Mouse (Mus musculus): ENCODE results near the gene Sema3a.

The Sema3a gene

GRCm38 (mm10) chr5:13125241-13125692 lies at the start of gene Sema3a:
TSS of gene Sema3a (plus strand) at chr5:13125414.
- DNase-seq (ENCODE audit: low spot score): peak; percentile 78

- no peak for DNase-seq (ENCODE audit: low spot score)
These were observed 40.3 kb upstream of the Sema3a start for GRCm38 (mm10) chr5:13084777-13085439.

- DNase-seq (ENCODE audit: low spot score): no peak
These were observed 34.8 kb upstream of the Sema3a start for GRCm38 (mm10) chr5:13090431-13090830.

GRCm38 (mm10) chr5:13109522-13109921 lies 15.7 kb upstream of the Sema3a start:
- DNase-seq (ENCODE audit: low spot score): no peak

- DNase-seq (ENCODE audit: low spot score): no peak
These were observed 8.0 kb upstream of the Sema3a start for GRCm38 (mm10) chr5:13117236-13117635.

GRCm38 (mm10) chr5:13125757-13126156 lies 543 bp downstream of the Sema3a start:
- peak; percentile 20 for DNase-seq (ENCODE audit: low spot score)

- DNase-seq (ENCODE audit: low spot score): peak; percentile 28
These were observed 982 bp downstream of the Sema3a start for GRCm38 (mm10) chr5:13126196-13126595.

GRCm38 (mm10) chr5:13127121-13127520 lies 1.9 kb downstream of the Sema3a start:
- DNase-seq (ENCODE audit: low spot score): peak; percentile 22

- DNase-seq (ENCODE audit: low spot score): no peak
These were observed 19.7 kb downstream of the Sema3a start for GRCm38 (mm10) chr5:13144733-13145457.

GRCm38 (mm10) chr5:13149909-13150308 lies 24.7 kb downstream of the Sema3a start:
- no peak for DNase-seq (ENCODE audit: low spot score)

GRCm38 (mm10) chr5:13151002-13151401 lies 25.8 kb downstream of the Sema3a start:
- DNase-seq (ENCODE audit: low spot score): no peak

GRCm38 (mm10) chr5:13157761-13158612 lies 32.8 kb downstream of the Sema3a start:
- no peak for DNase-seq (ENCODE audit: low spot score)

GRCm38 (mm10) chr5:13182186-13182585 lies 57.0 kb downstream of the Sema3a start:
- no peak for DNase-seq (ENCODE audit: low spot score)

GRCm38 (mm10) chr5:13197886-13198285 lies 72.7 kb downstream of the Sema3a start:
- DNase-seq (ENCODE audit: low spot score): peak; percentile 77

GRCm38 (mm10) chr5:13199709-13200108 lies 74.5 kb downstream of the Sema3a start:
- no peak for DNase-seq (ENCODE audit: low spot score)

- DNase-seq (ENCODE audit: low spot score): no peak
These were observed 130.1 kb downstream of the Sema3a start for GRCm38 (mm10) chr5:13255353-13255752.

GRCm38 (mm10) chr5:13256321-13256720 lies 131.1 kb downstream of the Sema3a start:
- DNase-seq (ENCODE audit: low spot score): no peak

GRCm38 (mm10) chr5:13263087-13263486 lies 137.9 kb downstream of the Sema3a start:
- no peak for DNase-seq (ENCODE audit: low spot score)

GRCm38 (mm10) chr5:13263539-13263938 lies 138.3 kb downstream of the Sema3a start:
- no peak for DNase-seq (ENCODE audit: low spot score)

- peak; percentile 30 for DNase-seq (ENCODE audit: low spot score)
These were observed 187.5 kb downstream of the Sema3a start for GRCm38 (mm10) chr5:13312667-13313066.

- DNase-seq (ENCODE audit: low spot score): peak; percentile 15
These were observed 188.8 kb downstream of the Sema3a start for GRCm38 (mm10) chr5:13313977-13314376.

- DNase-seq (ENCODE audit: low spot score): peak; percentile 45
These were observed 193.7 kb downstream of the Sema3a start for GRCm38 (mm10) chr5:13318728-13319429.
